Mouse (Mus musculus): Measurements from ENCODE around the gene Ttc17.

GRCm38 (mm10) chr2:94401006-94401405, 5.5 kb downstream of the Ttc17 start:
- TF ChIP-seq CTCF (IDR thresholded peaks at IDR 0.05; ENCODE audit: extremely low read depth, insufficient read depth, low read length) (no peak), POLR2A (IDR thresholded peaks at IDR 0.05; ENCODE audit: extremely low read depth, insufficient read depth, low read length) (no peak)
